7 mouse cellular contexts compared by ENCODE assay signal in genomic region chr16:23987341-23988156, GRCm38 (mm10). TPM values are rescaled to one million over a fixed set of nuclear protein-coding genes. Genes with fewer than 3 reads are reported as not detected.
DNase-seq lines count a peak whose midpoint lies in the region; ATAC-seq and TF ChIP-seq lines count a peak whose summit lies in the region.

No protein-coding gene starts in this region.

- peak overlapping the region; percentile 61 for H3K4me3 ChIP-seq in embryonic facial prominence, embryonic 11.5 days (ENCODE audit: low read depth, low read length)
- peak overlapping the region; percentile 72 for H3K4me3 ChIP-seq in limb, embryonic 14.5 days (replicated peaks; ENCODE audit: low read length)

- peaks cover 2% of the 10 kb centered on the region; the same call in 1 of the 2 replicates for H3K4me1 ChIP-seq in embryonic facial prominence, embryonic 11.5 days (ENCODE audit: control insufficient read depth, insufficient read depth, low read length)
- peaks cover 38% of the 10 kb centered on the region for H3K4me1 ChIP-seq in limb, embryonic 14.5 days (ENCODE audit: control insufficient read depth, insufficient read depth, low read length)

- WGBS in embryonic facial prominence, embryonic 11.5 days, result under 1% methylated on average over 64 of the region's 64 CpGs
- WGBS in limb, embryonic 14.5 days, result under 1% methylated on average over 55 of the region's 64 CpGs

- H3K4me2 ChIP-seq in embryonic facial prominence, embryonic 11.5 days (ENCODE audit: low read depth, low read length), result peak overlapping the region; percentile 97
- peak overlapping the region; percentile 97 for H3K4me2 ChIP-seq in limb, embryonic 14.5 days (replicated peaks; ENCODE audit: low read depth, low read length, severe bottlenecking)

- TF ChIP-seq POLR2A in limb, embryonic 14.5 days (IDR thresholded peaks at IDR 0.05; ENCODE audit: borderline replicate concordance, extremely low read depth, insufficient read depth, insufficient read length), result no peak

- no peaks in the 10 kb centered on the region for H3K9me3 ChIP-seq in embryonic facial prominence, embryonic 11.5 days (replicated peaks; ENCODE audit: control insufficient read depth, low read length)
- H3K9me3 ChIP-seq in limb, embryonic 14.5 days (ENCODE audit: control insufficient read depth, low read length), result no peaks in the 10 kb centered on the region

- H3K9ac ChIP-seq in embryonic facial prominence, embryonic 11.5 days (replicated peaks; ENCODE audit: low read length), result peak overlapping the region; percentile 73
- H3K9ac ChIP-seq in limb, embryonic 14.5 days (ENCODE audit: low read depth, low read length, severe bottlenecking), result peak overlapping the region; percentile 85

- no peaks in the 10 kb centered on the region for H3K36me3 ChIP-seq in embryonic facial prominence, embryonic 11.5 days (replicated peaks; ENCODE audit: control insufficient read depth, insufficient read depth, low read depth, low read length)
- no peaks in the 10 kb centered on the region for H3K36me3 ChIP-seq in limb, embryonic 14.5 days (ENCODE audit: control insufficient read depth, insufficient read depth, low read length)

- H3K27me3 ChIP-seq in embryonic facial prominence, embryonic 11.5 days (ENCODE audit: control insufficient read depth, insufficient read depth, low read length), result peaks cover 5% of the 10 kb centered on the region
- H3K27me3 ChIP-seq in limb, embryonic 14.5 days (ENCODE audit: control insufficient read depth, insufficient read depth, low read length), result no peaks in the 10 kb centered on the region; the same call in 1 of the 2 replicates

- no peak for ATAC-seq in embryonic facial prominence, embryonic 11.5 days (replicated peaks; ENCODE audit: insufficient number of reproducible peaks, low FRiP score, low TSS enrichment, low read depth)
- no peak for ATAC-seq in limb, embryonic 14.5 days (ENCODE audit: low FRiP score, low read depth)

- peak; percentile 46 to 47 for DNase-seq in CD8-positive naive resting alpha-beta T cell, adult 2 months (ENCODE audit: low read depth in 2 of 2, low spot score in 2 of 2)
- peak; percentile 60 for DNase-seq in T-cell, adult 2 months (ENCODE audit: low spot score)
- DNase-seq in embryonic facial prominence, embryonic 11.5 days (ENCODE audit: low spot score), result no peak
- peak; percentile 66 for DNase-seq in heart, postnatal 4 days
- DNase-seq in limb, embryonic 14.5 days (ENCODE audit: low spot score), result no peak
- peak; percentile 27 to 44 for DNase-seq in natural killer cell, adult 2 months (ENCODE audit: low spot score in 2 of 2)
- DNase-seq in thymus, postnatal 10 days (ENCODE audit: low spot score in 2 of 2), result peak; percentile 42 to 62

- H3K27ac ChIP-seq in embryonic facial prominence, embryonic 11.5 days (replicated peaks; ENCODE audit: low read depth, low read length), result peak overlapping the region; percentile 43; the same call in 1 of the 2 replicates
- H3K27ac ChIP-seq in limb, embryonic 14.5 days (replicated peaks; ENCODE audit: low read depth, low read length), result peak overlapping the region; percentile 99

RNA-seq across cellular contexts. Expression of gene Gm37419, which starts 0.7 kb away (rescaled TPM):
- polyA plus RNA-seq in embryonic facial prominence, embryonic 11.5 days (2014; fragmentation: Nextera tagmentation; extraction: Ambion mirVana), result not detected in 2 replicates
- total RNA-seq in heart, postnatal 4 days (2021), result not detected
- not detected in 2 replicates for polyA plus RNA-seq in limb, embryonic 14.5 days (2012; rRNA removed)
- polyA plus RNA-seq in limb, embryonic 14.5 days (2014; fragmentation: Nextera tagmentation; extraction: Ambion mirVana), result not detected in 2 replicates

RNA-seq across cellular contexts. Expression of gene Bcl6, which starts 1.1 kb away (rescaled TPM):
- polyA plus RNA-seq in embryonic facial prominence, embryonic 11.5 days (2014; fragmentation: Nextera tagmentation; extraction: Ambion mirVana), result 0.25 and 0.56 TPM in 2 replicates
- total RNA-seq in heart, postnatal 4 days (2021), result 1 to 10 TPM; 1.5 TPM
- polyA plus RNA-seq in limb, embryonic 14.5 days (2012; rRNA removed), result 10.8 and 11.9 TPM in 2 replicates
- 2.5 and 2.7 TPM in 2 replicates for polyA plus RNA-seq in limb, embryonic 14.5 days (2014; fragmentation: Nextera tagmentation; extraction: Ambion mirVana)

RNA-seq across cellular contexts. Expression of gene Rtp2, which starts 55.4 kb away (rescaled TPM):
- not detected in 2 replicates for polyA plus RNA-seq in embryonic facial prominence, embryonic 11.5 days (2014; fragmentation: Nextera tagmentation; extraction: Ambion mirVana)
- not detected for total RNA-seq in heart, postnatal 4 days (2021)
- polyA plus RNA-seq in limb, embryonic 14.5 days (2012; rRNA removed), result not detected in 2 replicates
- not detected in 2 replicates for polyA plus RNA-seq in limb, embryonic 14.5 days (2014; fragmentation: Nextera tagmentation; extraction: Ambion mirVana)

Comparison
In these comparisons a context has a peak if more than half of its experiments do, and no peak if none do; other contexts are left out.
1. DNase-seq: peak in CD8-positive naive resting alpha-beta T cell, adult 2 months (2 of 2), T-cell, adult 2 months (single experiment), heart, postnatal 4 days (single experiment), natural killer cell, adult 2 months (2 of 2) and thymus, postnatal 10 days (2 of 2); none in embryonic facial prominence, embryonic 11.5 days (single experiment) and limb, embryonic 14.5 days (single experiment).